Mouse (Mus musculus): ENCODE measurements around the gene Rhou.

GRCm38 (mm10) chr8:123696167-123696566, 42.4 kb downstream of the Rhou start:
- TF ChIP-seq CTCF (conservative IDR thresholded peaks at IDR 0.05; ENCODE audit: insufficient read depth, insufficient read length, low read depth, low read length) (no peak), POLR2A (IDR thresholded peaks at IDR 0.05; ENCODE audit: low read depth, low read length) (no peak)
